Mouse (Mus musculus): ENCODE measurements around the gene Ccn1. TPM values are rescaled to one million over a fixed set of nuclear protein-coding genes. Genes with fewer than 3 reads are reported as not detected.

The Ccn1 gene
- total RNA-seq, 2 experiments from 2014 or later, result not detected

GRCm38 (mm10) chr3:145651029-145651977, 1.5 kb upstream of the Ccn1 start:
- ATAC-seq (replicated peaks; ENCODE audit: poor library complexity, severe bottlenecking), result no peak

GRCm38 (mm10) chr3:145650298-145651011, 674 bp upstream of the Ccn1 start:
- ATAC-seq (replicated peaks; ENCODE audit: poor library complexity, severe bottlenecking), result peak; percentile 17; the same call in 1 of the 2 replicates

GRCm38 (mm10) chr3:145648991-145649851, 560 bp downstream of the Ccn1 start:
- ATAC-seq (replicated peaks; ENCODE audit: poor library complexity, severe bottlenecking), result peak; percentile 21; the same call in 1 of the 2 replicates

- peak; percentile 39 for ATAC-seq (replicated peaks; ENCODE audit: poor library complexity, severe bottlenecking)
Observed at GRCm38 (mm10) chr3:145648097-145648931, 1.5 kb downstream of the Ccn1 start.

- no peak for ATAC-seq (replicated peaks; ENCODE audit: poor library complexity, severe bottlenecking)
Observed at GRCm38 (mm10) chr3:145647416-145647815, 2.4 kb downstream of the Ccn1 start.

- ATAC-seq (replicated peaks; ENCODE audit: poor library complexity, severe bottlenecking), result no peak
Observed at GRCm38 (mm10) chr3:145646666-145647065, 3.1 kb downstream of the Ccn1 start.

- ATAC-seq (replicated peaks; ENCODE audit: poor library complexity, severe bottlenecking), result no peak
Observed at GRCm38 (mm10) chr3:145646009-145646408, 3.8 kb downstream of the Ccn1 start.

GRCm38 (mm10) chr3:145645463-145645862, 4.3 kb downstream of the Ccn1 start:
- ATAC-seq (replicated peaks; ENCODE audit: poor library complexity, severe bottlenecking), result no peak

- no peak for ATAC-seq (replicated peaks; ENCODE audit: poor library complexity, severe bottlenecking)
Observed at GRCm38 (mm10) chr3:145642861-145643260, 6.9 kb downstream of the Ccn1 start.

- ATAC-seq (replicated peaks; ENCODE audit: poor library complexity, severe bottlenecking), result no peak
Observed at GRCm38 (mm10) chr3:145641878-145642277, 7.9 kb downstream of the Ccn1 start.

GRCm38 (mm10) chr3:145641036-145641685, 8.6 kb downstream of the Ccn1 start:
- no peak for ATAC-seq (replicated peaks; ENCODE audit: poor library complexity, severe bottlenecking)

- no peak for ATAC-seq (replicated peaks; ENCODE audit: poor library complexity, severe bottlenecking)
Observed at GRCm38 (mm10) chr3:145640583-145640982, 9.2 kb downstream of the Ccn1 start.

GRCm38 (mm10) chr3:145640170-145640569, 9.6 kb downstream of the Ccn1 start:
- no peak for ATAC-seq (replicated peaks; ENCODE audit: poor library complexity, severe bottlenecking)

GRCm38 (mm10) chr3:145634002-145634710, 15.6 kb downstream of the Ccn1 start:
- ATAC-seq (replicated peaks; ENCODE audit: poor library complexity, severe bottlenecking), result no peak

- ATAC-seq (replicated peaks; ENCODE audit: poor library complexity, severe bottlenecking), result no peak
Observed at GRCm38 (mm10) chr3:145632888-145633287, 16.9 kb downstream of the Ccn1 start.

- no peak for ATAC-seq (replicated peaks; ENCODE audit: poor library complexity, severe bottlenecking)
Observed at GRCm38 (mm10) chr3:145628643-145629042, 21.1 kb downstream of the Ccn1 start.

- ATAC-seq (replicated peaks; ENCODE audit: poor library complexity, severe bottlenecking), result peak; percentile 66
Observed at GRCm38 (mm10) chr3:145627830-145628229, 22.0 kb downstream of the Ccn1 start.

GRCm38 (mm10) chr3:145626063-145626462, 23.7 kb downstream of the Ccn1 start:
- no peak for ATAC-seq (replicated peaks; ENCODE audit: poor library complexity, severe bottlenecking)
